Mouse (Mus musculus) cerebellum, adult 9-10 months (tissue): ENCODE data around the gene Mthfr.

Source experiments
- DNase-seq: peaks from one replicate; pipeline ENCODE4 v3.0.0; 2022

Gene Mthfr

GRCm38 (mm10) chr4:148091181-148091580 lies 52.3 kb downstream of the Mthfr start:
- DNase-seq: no peak

GRCm38 (mm10) chr4:148092551-148093271 lies 53.8 kb downstream of the Mthfr start:
- no peak for DNase-seq

DNA sequence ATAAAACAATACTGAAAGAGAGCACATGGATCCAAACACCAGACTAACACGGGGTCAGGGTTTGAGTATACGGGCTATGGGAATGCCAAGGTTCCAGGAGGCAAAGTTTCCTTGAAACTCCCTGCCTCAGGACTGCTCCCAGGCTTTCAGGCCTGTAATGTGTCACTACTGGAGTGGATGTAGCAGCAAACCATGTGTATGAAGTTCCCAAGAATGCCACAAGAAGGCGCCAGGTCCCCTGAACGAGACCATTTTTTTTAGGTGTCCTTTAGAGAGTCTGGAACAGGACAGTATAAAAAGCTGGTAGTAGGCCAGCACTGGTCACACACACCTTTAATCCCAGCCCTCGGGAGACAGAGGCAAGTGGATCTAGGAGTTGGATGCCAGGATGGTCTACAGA lies 55.3 kb downstream of the Mthfr start:
- DNase-seq: no peak

DNA sequence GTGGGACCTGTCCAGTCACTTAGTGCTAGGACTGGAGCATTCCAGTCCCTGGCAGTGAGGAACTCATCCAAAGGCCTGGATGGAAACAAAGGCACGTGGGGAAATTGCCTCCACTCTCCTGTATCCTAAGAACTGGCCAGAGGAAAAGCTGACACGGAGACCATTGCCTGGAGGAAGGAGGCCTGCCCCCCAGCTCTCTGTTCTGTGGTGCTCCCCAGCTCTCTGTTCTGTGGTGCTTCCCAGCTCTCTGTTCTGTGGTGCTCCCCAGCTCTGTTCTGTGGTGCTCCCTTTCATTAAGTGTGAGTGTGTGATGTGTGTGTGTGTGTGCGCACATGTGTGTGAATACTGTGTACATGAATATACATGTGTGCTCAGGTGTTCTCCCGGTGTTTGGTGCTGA lies 56.2 kb downstream of the Mthfr start:
- no peak for DNase-seq

- DNase-seq: no peak
These were observed 59.1 kb downstream of the Mthfr start for GRCm38 (mm10) chr4:148097936-148098335.

DNA sequence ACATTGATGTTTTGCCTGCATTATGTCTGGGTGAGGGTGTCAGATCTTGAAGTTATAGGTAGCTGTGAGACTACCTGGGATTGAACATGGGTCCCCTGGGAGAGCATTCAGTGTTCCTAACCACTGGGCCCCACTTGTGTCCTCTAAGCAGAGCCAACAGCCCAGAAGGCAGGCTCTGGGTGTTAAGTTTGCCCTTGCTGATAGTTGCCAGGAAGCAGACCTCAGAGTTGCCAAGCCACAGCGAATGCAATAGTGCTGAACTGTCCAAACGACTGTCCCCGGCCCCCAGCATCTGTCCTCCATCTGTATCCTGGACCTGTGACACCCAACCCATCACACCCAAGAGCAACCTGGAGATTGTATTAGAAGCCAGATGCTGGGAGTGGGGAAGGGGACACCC lies 59.8 kb downstream of the Mthfr start:
- no peak for DNase-seq

- DNase-seq: peak; percentile 69
These were observed 63.1 kb downstream of the Mthfr start for GRCm38 (mm10) chr4:148101801-148102527.

- DNase-seq: no peak
These were observed 65.3 kb downstream of the Mthfr start for GRCm38 (mm10) chr4:148104146-148104545.

- no peak for DNase-seq
These were observed 68.9 kb downstream of the Mthfr start for GRCm38 (mm10) chr4:148107621-148108291.

GRCm38 (mm10) chr4:148108565-148109100 lies 69.8 kb downstream of the Mthfr start:
- DNase-seq: no peak
